Mouse (Mus musculus) lung, embryonic 16.5 days (tissue): ENCODE measurements around the gene Stk38. TPM values are rescaled to one million over a fixed set of nuclear protein-coding genes. Genes with fewer than 3 reads are reported as not detected.
"Not testable (repeated sequence)": the region's sequence is repeated elsewhere in the genome, so short reads cannot be mapped to it uniquely, and the experiment has no call there.

Experiments
- ATAC-seq: fragments of 200-750 bp; cut with Nextera tagmentation; 2 replicates; pipeline ENCODE4 v1.8.0; 2017; ENCODE audit warnings: low read depth, mild to moderate bottlenecking, moderate library complexity
- H3K27ac ChIP-seq: fragments of 300-500 bp; sonication (generic); 2 replicates; pipeline ENCODE4 v1.5.1; 2014; ENCODE audit warnings: mild to moderate bottlenecking, control low read depth, low read length
- H3K27me3 ChIP-seq: fragments of 300-500 bp; sonication (generic); 2 replicates; pipeline ENCODE4 v1.6.1; 2014; ENCODE audit warnings: low read depth, low read length, mixed read lengths; ENCODE audit not compliant: control insufficient read depth, insufficient read depth
- H3K36me3 ChIP-seq: fragments of 300-500 bp; sonication (generic); 2 replicates; pipeline ENCODE4 v1.6.1; 2014; ENCODE audit warnings: low read length; ENCODE audit not compliant: control insufficient read depth, insufficient read depth
- H3K4me1 ChIP-seq: fragments of 300-500 bp; sonication (generic); replicated peaks from 2 replicates; pipeline ENCODE4 v1.6.1; 2014; ENCODE audit warnings: low read length, mixed read lengths; ENCODE audit not compliant: control insufficient read depth, insufficient read depth
- H3K4me2 ChIP-seq: fragments of 300-500 bp; sonication (generic); 2 replicates; pipeline ENCODE4 v1.6.1; 2014; ENCODE audit warnings: low read depth, low read length, control low read depth
- H3K4me3 ChIP-seq: fragments of 300-500 bp; sonication (generic); 2 replicates; pipeline ENCODE4 v1.5.1; 2014; ENCODE audit warnings: mild to moderate bottlenecking, low read length, control low read depth
- H3K9ac ChIP-seq: fragments of 300-500 bp; sonication (generic); 2 replicates; pipeline ENCODE4 v1.6.1; 2014; ENCODE audit warnings: low read length, control low read depth
- H3K9me3 ChIP-seq: fragments of 300-500 bp; sonication (generic); 2 replicates; pipeline ENCODE4 v1.6.1; 2016; ENCODE audit warnings: low read length; ENCODE audit not compliant: control insufficient read depth
- WGBS: fragments of 180-500 bp; shearing (Covaris S2); extraction: QIAGEN DNeasy Blood & Tissue Kit; methylation state at CpG from one replicate; pipeline ENCODE4 v1.1.7; 2014; 5-methylcytosine and 5-hydroxymethylcytosine counted together
- polyA plus RNA-seq: library from polyadenylated mRNA; unstranded; fragments of >200 nt; fragmentation: Nextera tagmentation; extraction: Ambion mirVana; gene quantifications from 2 replicates; pipeline ENCODE4 v1.2.1, GENCODE M21; 2015

Gene Stk38
- polyA plus RNA-seq, 1 experiment from 2014 or later: 103 TPM

DNA sequence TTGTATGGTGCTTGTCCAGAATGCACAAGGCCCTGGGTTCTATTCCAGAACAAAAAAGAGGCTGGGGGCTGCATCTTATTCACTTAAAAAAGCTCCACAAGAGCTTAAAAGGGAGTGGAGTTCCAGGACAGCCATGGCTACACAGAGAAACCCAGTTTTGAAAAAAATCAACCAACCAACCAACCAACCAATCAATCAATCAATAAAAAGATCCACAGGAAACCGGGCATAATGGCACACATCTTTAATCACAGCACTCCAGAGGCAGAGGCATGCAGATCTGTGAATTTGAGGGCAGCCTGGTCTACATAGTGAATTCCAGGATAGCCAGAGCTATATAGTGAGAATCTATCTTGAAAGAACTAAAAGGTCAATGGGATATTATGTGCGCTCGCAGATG, 2.8 kb downstream of the Stk38 start:
- ATAC-seq: no peak
- Histone ChIP-seq H3K27me3 (no peaks in the 10 kb centered on the region), H3K4me2 (no peak overlapping the region), H3K27ac (no peak overlapping the region), H3K4me3 (no peak overlapping the region), H3K4me1 (peaks cover 9% of the 10 kb centered on the region; the same call in 1 of the 2 replicates), H3K9ac (no peak overlapping the region), H3K9me3 (no peaks in the 10 kb centered on the region), H3K36me3 (peaks cover 4% of the 10 kb centered on the region; the same call in 1 of the 2 replicates)
- WGBS: 91% methylated on average over 3 of the region's 3 CpGs

DNA sequence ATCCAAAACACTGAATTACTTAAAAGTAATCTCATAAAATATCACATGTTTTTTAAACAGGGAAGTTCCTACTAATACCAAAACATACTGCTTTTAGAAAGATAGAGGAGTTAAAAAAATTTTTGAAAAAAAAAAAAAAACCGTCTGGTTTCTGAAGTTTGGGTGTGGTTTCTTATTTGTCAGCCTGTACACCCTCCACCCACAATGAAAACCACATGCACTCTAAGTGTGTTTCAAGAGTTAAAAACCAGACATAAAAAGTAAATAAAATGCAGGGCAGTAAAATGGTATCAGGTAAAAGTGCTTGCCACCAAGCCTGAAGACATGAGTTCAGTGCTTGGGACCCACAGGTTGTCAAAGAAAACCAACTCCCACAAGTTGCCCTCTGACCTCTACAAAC, 4.1 kb downstream of the Stk38 start:
- H3K9ac ChIP-seq: no peak overlapping the region
- no peaks in the 10 kb centered on the region for H3K9me3 ChIP-seq
- H3K4me2 ChIP-seq: no peak overlapping the region
- ATAC-seq: no peak
- H3K27ac ChIP-seq: no peak overlapping the region
- H3K4me1 ChIP-seq: peaks cover 9% of the 10 kb centered on the region; the same call in 1 of the 2 replicates
- no peaks in the 10 kb centered on the region for H3K27me3 ChIP-seq
- WGBS: 42% methylated on average over 1 of the region's 1 CpGs
- no peak overlapping the region for H3K4me3 ChIP-seq
- H3K36me3 ChIP-seq: peaks cover 8% of the 10 kb centered on the region

DNA sequence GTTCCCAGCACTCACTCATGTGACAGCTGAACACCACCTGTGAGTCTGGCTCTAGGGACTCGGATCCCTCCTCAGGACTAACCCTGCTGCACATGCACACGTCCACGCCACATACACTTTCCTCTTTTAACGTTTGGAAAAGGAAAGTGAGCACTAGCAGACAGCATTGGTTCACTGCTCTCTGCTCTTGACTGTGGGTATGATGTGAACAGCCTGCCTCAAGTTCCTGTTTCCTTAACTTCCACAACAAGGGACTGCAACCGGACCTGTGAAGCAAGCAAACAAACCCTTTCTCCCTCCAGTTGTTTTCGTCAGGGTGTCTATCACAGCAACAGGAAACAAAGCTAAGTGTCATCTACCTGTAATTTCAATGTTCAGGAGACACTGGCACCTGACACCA, 7.3 kb downstream of the Stk38 start:
- Histone ChIP-seq H3K4me2 (no peak overlapping the region), H3K4me1 (peaks cover 1% of the 10 kb centered on the region; the same call in 1 of the 2 replicates), H3K9me3 (no peaks in the 10 kb centered on the region), H3K36me3 (peaks cover 16% of the 10 kb centered on the region), H3K27me3 (no peaks in the 10 kb centered on the region), H3K9ac (no peak overlapping the region), H3K27ac (no peak overlapping the region), H3K4me3 (no peak overlapping the region)
- WGBS: 77% methylated on average over 6 of the region's 6 CpGs
- ATAC-seq: no peak

DNA sequence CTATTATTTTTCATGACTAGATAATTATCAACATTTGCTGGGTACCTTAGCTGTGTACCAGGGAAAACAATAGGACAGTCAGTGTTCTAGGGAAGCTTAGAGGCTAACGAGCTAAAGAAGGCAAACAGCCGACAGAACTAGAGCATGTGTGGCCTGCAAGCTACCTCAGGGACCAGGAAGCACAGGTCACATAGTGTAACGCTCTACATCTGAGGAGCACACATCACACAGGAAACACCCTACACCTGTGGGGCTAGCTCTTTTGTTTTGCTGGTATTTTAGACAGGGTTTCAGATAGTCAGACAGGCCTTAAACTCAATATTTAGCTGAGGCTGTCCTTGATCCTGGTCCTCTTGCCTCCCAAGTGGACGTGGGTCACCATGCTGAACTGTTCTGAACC, 13.2 kb downstream of the Stk38 start:
- Histone ChIP-seq H3K4me2 (no peak overlapping the region), H3K27me3 (no peaks in the 10 kb centered on the region), H3K9me3 (no peaks in the 10 kb centered on the region), H3K36me3 (peaks cover 20% of the 10 kb centered on the region), H3K4me3 (no peak overlapping the region), H3K27ac (no peak overlapping the region; the same call in 1 of the 2 replicates), H3K9ac (no peak overlapping the region), H3K4me1 (peaks cover 7% of the 10 kb centered on the region)
- 86% methylated on average over 4 of the region's 4 CpGs for WGBS
- no peak for ATAC-seq

DNA sequence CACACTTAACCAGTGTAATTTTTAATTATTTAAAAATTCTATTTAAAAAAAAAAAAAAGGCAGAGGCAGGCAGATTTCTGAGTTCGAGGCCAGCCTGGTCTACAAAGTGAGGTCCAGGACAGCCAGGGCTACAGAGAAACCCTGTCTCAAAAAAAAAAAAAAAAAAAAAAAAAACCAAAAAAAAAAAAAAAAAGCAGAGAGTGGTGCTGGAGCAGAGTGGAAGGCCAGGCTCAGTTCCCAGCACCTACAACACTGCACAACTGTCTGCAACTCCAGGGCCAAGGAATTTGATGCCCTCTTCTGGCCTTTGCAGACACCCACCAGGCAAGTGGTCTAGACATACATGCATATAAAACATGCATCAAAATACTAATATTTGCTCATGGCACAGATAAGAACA, 14.8 kb downstream of the Stk38 start:
- H3K4me3 ChIP-seq, H3K27me3 ChIP-seq, H3K9me3 ChIP-seq, ATAC-seq, H3K4me1 ChIP-seq, H3K27ac ChIP-seq, H3K9ac ChIP-seq, H3K4me2 ChIP-seq: not testable (repeated sequence)
- WGBS: 94% methylated on average over 1 of the region's 1 CpGs
- peaks cover 19% of the 10 kb centered on the region for H3K36me3 ChIP-seq

DNA sequence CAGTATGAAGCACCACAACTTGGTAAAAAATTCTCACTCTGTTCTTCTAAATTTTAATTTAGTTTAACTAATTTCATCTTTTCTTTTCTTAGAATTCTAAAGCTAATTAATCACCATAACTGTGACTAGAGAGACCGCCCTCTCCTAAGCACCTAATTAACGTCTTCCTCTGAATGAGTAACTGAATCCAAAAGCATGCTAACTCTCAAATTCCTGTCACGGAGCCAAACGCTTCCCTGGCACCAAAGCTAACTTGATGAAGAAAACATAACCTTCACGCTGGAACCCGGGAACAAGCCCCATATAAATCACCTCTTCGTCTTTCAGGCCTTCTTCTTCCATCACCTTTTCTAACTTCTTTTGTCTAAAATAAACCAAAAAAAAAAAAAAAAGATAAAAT, 15.7 kb downstream of the Stk38 start:
- peaks cover 24% of the 10 kb centered on the region for H3K36me3 ChIP-seq
- no peak overlapping the region for H3K4me3 ChIP-seq
- no peaks in the 10 kb centered on the region for H3K27me3 ChIP-seq
- no peaks in the 10 kb centered on the region for H3K9me3 ChIP-seq
- peaks cover 7% of the 10 kb centered on the region for H3K4me1 ChIP-seq
- no peak overlapping the region for H3K4me2 ChIP-seq
- H3K9ac ChIP-seq: no peak overlapping the region
- peak; percentile 54; the same call in 1 of the 2 replicates for ATAC-seq
- H3K27ac ChIP-seq: peak overlapping the region; percentile 62
- 36% methylated on average over 7 of the region's 7 CpGs for WGBS

DNA sequence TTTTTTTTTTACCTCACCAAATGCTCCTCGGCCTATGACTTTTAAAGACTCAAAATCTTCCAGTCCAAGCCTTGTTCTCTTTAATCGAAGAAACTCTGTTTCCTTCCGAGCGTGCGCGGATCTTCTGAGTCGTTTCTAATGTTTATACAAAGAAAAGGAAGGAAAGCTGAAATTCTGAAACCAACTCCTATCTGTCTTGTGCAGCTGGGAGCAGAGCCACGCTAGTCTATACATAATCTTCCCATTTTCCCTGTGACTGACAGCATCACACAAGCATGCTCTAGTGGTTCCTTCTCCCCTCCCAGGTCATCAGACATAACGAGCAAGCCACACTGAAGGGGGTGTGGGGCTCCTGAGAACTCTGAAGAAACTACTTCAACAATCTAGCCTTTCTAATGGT, 16.5 kb downstream of the Stk38 start:
- Histone ChIP-seq H3K9ac (no peak overlapping the region), H3K4me3 (no peak overlapping the region), H3K9me3 (no peaks in the 10 kb centered on the region), H3K4me2 (no peak overlapping the region), H3K27me3 (no peaks in the 10 kb centered on the region), H3K4me1 (peaks cover 7% of the 10 kb centered on the region), H3K27ac (peak overlapping the region; percentile 62), H3K36me3 (peaks cover 29% of the 10 kb centered on the region)
- WGBS: 43% methylated on average over 9 of the region's 9 CpGs
- ATAC-seq: peak; percentile 41; the same call in 1 of the 2 replicates

DNA sequence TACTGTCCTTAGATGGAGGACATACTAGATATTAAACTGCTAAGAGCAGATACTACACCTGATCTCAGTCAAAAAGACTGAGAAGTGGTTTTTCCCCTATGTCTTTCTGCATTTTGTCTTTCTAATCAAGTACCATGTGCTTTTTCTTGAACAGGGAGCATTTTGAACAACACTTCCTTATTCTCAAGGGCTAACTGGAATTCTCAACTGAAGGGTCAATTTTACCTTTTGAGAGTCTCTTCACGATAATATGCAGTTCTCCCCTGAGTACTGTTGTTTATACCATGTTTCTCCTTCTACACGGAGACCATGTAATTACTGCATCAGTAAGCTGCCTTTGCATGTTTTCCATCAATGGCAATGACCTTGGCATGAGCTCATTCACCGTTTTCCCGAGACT, 17.7 kb downstream of the Stk38 start:
- H3K4me3 ChIP-seq: no peak overlapping the region
- 71% methylated on average over 4 of the region's 4 CpGs for WGBS

DNA sequence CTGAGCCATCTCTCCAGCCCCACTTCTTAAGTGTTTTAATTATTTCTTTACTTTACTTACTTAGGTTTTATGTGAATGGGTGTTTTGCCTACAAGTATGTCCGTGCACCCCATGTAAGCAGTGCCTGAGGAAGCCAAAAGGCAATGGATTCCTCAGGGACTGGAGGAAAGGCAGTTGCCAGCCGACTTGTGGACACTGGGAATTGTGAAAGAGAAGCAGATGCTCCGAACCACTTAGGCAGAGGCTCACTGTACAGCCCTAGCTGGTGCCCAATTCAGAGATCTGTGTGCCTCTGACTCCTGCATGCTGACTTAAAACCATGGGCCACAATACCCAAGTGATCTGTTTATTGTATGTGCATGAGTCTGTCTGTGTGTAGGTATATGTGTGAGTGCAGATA, 18.8 kb downstream of the Stk38 start:
- Histone ChIP-seq H3K4me2 (no peak overlapping the region), H3K4me1 (peaks cover 7% of the 10 kb centered on the region), H3K36me3 (peaks cover 36% of the 10 kb centered on the region), H3K4me3 (no peak overlapping the region), H3K27me3 (no peaks in the 10 kb centered on the region), H3K27ac (no peak overlapping the region), H3K9ac (no peak overlapping the region), H3K9me3 (no peaks in the 10 kb centered on the region)
- no peak for ATAC-seq
- WGBS: 87% methylated on average over 3 of the region's 3 CpGs

More for the DNA sequence above, 17.7 kb downstream of the Stk38 start:
- Histone ChIP-seq H3K9ac (no peak overlapping the region), H3K36me3 (peaks cover 35% of the 10 kb centered on the region), H3K27ac (no peak overlapping the region), H3K4me2 (no peak overlapping the region), H3K27me3 (no peaks in the 10 kb centered on the region), H3K4me1 (peaks cover 7% of the 10 kb centered on the region), H3K9me3 (no peaks in the 10 kb centered on the region)
- ATAC-seq: no peak

DNA sequence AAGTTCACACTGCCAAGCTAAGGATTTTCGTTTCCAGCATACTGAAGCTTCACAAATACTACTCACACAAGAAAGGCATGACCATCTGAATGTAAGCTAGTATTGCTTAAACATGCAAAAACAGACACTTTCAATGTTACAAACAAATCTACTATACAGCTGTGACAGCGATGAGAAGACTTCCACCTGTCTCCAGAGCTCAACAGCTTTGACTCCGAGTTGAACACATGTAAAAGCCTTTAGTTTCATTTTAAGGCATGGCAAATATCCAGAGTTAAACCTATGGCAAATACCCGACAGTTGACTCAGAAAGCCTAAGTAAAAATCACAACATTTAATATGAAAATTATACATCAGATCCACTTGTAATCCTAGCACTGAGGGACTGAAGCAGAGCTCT, 19.5 kb downstream of the Stk38 start:
- no peak overlapping the region for H3K27ac ChIP-seq
- no peaks in the 10 kb centered on the region for H3K9me3 ChIP-seq
- no peaks in the 10 kb centered on the region for H3K27me3 ChIP-seq
- no peak overlapping the region for H3K4me3 ChIP-seq
- H3K36me3 ChIP-seq: peaks cover 39% of the 10 kb centered on the region
- H3K4me1 ChIP-seq: peaks cover 7% of the 10 kb centered on the region
- WGBS: 71% methylated on average over 4 of the region's 4 CpGs
- ATAC-seq: 0 out of 2 replicates have a peak, but pooled peaks have one; percentile 36
- no peak overlapping the region for H3K9ac ChIP-seq
- H3K4me2 ChIP-seq: no peak overlapping the region
